Mouse (Mus musculus) forebrain, embryonic 14.5 days (tissue): Measurements from ENCODE around the gene Slc9b2. TPM values are rescaled to one million over a fixed set of nuclear protein-coding genes. Genes with fewer than 3 reads are reported as not detected.

ENCODE experiments used
- ATAC-seq: fragments of 200-750 bp; cut with Nextera tagmentation; 2 replicates; pipeline ENCODE4 v1.8.0; 2017; ENCODE audit warnings: mild to moderate bottlenecking, moderate library complexity
- DNase-seq: peaks from one replicate; pipeline ENCODE4 v3.0.0-alpha.2; 2015; ENCODE audit warnings: low spot score
- H3K27ac ChIP-seq: fragments of 300-500 bp; sonication (generic); 2 replicates; pipeline ENCODE4 v1.5.1; 2014; ENCODE audit warnings: low read depth, mild to moderate bottlenecking, control low read depth, low read length, moderate library complexity
- H3K27me3 ChIP-seq: fragments of 300-500 bp; sonication (generic); replicated peaks from 2 replicates; pipeline ENCODE4 v1.6.1; 2014; ENCODE audit warnings: low read length, control low read depth, mixed read lengths; ENCODE audit not compliant: control insufficient read depth, insufficient read depth
- H3K36me3 ChIP-seq: fragments of 300-500 bp; sonication (generic); 2 replicates; pipeline ENCODE4 v1.6.1; 2014; ENCODE audit warnings: low read length, control low read depth; ENCODE audit not compliant: control insufficient read depth, insufficient read depth
- H3K4me1 ChIP-seq: fragments of 300-500 bp; sonication (generic); 2 replicates; pipeline ENCODE4 v1.6.1; 2014; ENCODE audit warnings: antibody characterized with exemption, low read length, control low read depth; ENCODE audit not compliant: control insufficient read depth, insufficient read depth
- H3K4me2 ChIP-seq: fragments of 300-500 bp; sonication (generic); 2 replicates; pipeline ENCODE4 v1.6.1; 2014; ENCODE audit warnings: mild to moderate bottlenecking, control low read depth, low read length
- H3K4me3 ChIP-seq: fragments of 300-500 bp; sonication (generic); 2 replicates; pipeline ENCODE4 v1.5.1; 2014; ENCODE audit warnings: low read depth, low read length, control low read depth
- H3K9ac ChIP-seq: fragments of 300-500 bp; sonication (generic); 2 replicates; pipeline ENCODE4 v1.6.1; 2014; ENCODE audit warnings: mild to moderate bottlenecking, low read length, control low read depth, moderate library complexity
- H3K9me3 ChIP-seq: fragments of 300-500 bp; sonication (generic); replicated peaks from 2 replicates; pipeline ENCODE4 v1.6.1; 2016; ENCODE audit warnings: low read length, control low read depth, mixed read lengths; ENCODE audit not compliant: control insufficient read depth
- WGBS: fragments of 180-500 bp; shearing (Covaris S2); extraction: QIAGEN DNeasy Blood & Tissue Kit; methylation state at CpG from one replicate; pipeline ENCODE4 v1.1.7; 2014; 5-methylcytosine and 5-hydroxymethylcytosine counted together
- polyA plus RNA-seq: library from polyadenylated mRNA; unstranded; fragments of >200 nt; fragmentation: Nextera tagmentation; extraction: Ambion mirVana; gene quantifications from 2 replicates; pipeline ENCODE4 v1.2.1, GENCODE M21; 2014

Gene Slc9b2
- polyA plus RNA-seq, 1 experiment from 2014 or later: 0.79 TPM

DNA sequence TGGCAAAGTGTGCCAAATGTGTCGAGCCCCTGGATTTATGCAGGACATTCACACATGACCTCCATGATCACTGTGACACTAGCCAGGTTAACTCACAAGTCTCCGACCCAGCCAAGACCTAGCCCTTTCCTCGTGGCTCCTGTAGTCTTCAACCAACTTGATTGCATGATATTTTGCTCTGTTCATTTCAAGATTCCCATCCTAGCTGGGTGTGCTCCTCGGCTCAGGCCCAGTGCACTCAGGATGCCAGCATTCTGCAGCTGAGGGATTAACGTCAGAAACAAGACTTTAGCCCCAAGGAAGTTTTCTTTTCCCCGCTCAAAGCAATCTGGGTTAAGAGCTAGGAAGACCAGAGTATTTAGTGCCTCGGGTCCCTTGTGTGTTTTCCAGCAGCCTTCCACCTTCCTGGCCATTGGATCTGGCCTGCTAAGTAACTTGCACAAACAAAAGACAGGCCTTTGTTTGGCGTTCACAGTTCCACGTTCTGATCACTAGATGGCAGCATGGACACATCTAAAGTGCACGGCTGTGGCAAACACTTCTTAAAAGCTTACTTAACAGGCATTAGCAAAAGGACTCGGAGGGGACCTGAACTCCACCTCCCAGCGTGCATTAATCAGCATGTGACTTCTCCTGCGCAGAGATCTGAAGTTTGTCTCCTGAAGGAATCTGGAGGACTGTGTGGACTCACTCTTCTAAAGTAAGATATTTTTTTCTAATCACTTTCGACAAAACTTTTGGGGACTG lies 26.7 kb upstream of the Slc9b2 start, which contains the start of gene Bdh2:
TSS of gene Bdh2 (plus strand) at position 553 of the 747 bp plus-strand sequence.
- ATAC-seq: peak; percentile 88
- H3K4me1 ChIP-seq: no peaks in the 10 kb centered on the region

DNA sequence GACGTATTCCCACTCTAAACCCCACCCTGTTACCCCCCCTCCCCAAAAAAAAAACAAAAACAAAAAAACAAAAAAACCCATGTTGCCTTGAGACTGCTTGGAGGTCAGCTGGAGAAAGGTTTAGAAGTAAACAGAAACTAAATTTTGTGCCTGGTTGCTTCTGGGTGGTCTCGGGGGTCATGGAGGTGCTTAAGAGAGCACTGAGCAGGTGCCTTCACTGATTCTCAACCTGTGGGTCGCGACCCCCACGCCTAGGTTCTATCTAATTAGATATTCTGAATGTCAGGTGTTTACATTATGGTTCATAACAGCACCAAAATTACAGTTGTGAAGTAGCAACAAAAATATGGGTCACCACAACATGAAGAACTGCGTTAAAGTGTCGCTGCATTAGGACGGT lies 25.8 kb upstream of the Slc9b2 start:
- no peaks in the 10 kb centered on the region for H3K9me3 ChIP-seq
- H3K4me3 ChIP-seq: no peak overlapping the region
- no peaks in the 10 kb centered on the region for H3K36me3 ChIP-seq
- H3K4me1 ChIP-seq: no peaks in the 10 kb centered on the region
- H3K27me3 ChIP-seq: no peaks in the 10 kb centered on the region
- H3K4me2 ChIP-seq: no peak overlapping the region
- DNase-seq (no peak), ATAC-seq (no peak)
- WGBS: 84% methylated on average over 8 of the region's 8 CpGs
- H3K27ac ChIP-seq: no peak overlapping the region
- H3K9ac ChIP-seq: no peak overlapping the region

More for the DNA sequence above, 26.7 kb upstream of the Slc9b2 start, which contains the start of gene Bdh2:
- H3K36me3 ChIP-seq: no peaks in the 10 kb centered on the region
- H3K27ac ChIP-seq: 0 out of 2 replicates have a peak within 1 kb of the TSS, but pooled peaks have one; percentile 27
- WGBS: 23% methylated on average over 14 of the region's 14 CpGs
- H3K27me3 ChIP-seq: no peaks in the 10 kb centered on the region
- H3K4me2 ChIP-seq: 0 out of 2 replicates have a peak within 1 kb of the TSS, but pooled peaks have one; percentile 14
- H3K4me3 ChIP-seq: no peak within 1 kb of the TSS
- no peak within 1 kb of the TSS for H3K9ac ChIP-seq
- H3K9me3 ChIP-seq: no peaks in the 10 kb centered on the region
- DNase-seq: peak; percentile 96

DNA sequence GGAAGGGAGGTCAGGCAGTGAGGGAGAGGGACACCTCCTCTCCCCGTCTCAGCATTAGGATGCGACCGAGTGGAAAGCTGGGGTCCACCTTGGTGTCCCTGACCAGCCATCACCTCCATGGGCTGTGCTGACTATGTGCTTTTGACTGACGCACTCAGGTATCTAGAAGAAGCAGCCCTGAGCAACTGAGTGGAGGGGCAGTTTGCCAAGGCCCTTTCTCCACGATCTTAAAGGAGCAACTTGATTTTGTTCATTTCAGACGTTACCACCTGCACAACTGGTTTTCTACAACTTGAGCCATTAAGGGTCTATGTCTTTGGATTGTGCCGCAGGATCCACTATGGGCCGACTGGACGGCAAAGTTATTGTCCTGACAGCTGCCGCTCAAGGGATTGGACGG lies 22.2 kb upstream of the Slc9b2 start:
- Histone ChIP-seq H3K27me3 (no peaks in the 10 kb centered on the region), H3K36me3 (no peaks in the 10 kb centered on the region), H3K9me3 (no peaks in the 10 kb centered on the region), H3K9ac (no peak overlapping the region), H3K27ac (no peak overlapping the region), H3K4me2 (no peak overlapping the region), H3K4me3 (no peak overlapping the region), H3K4me1 (no peaks in the 10 kb centered on the region)
- no peak for ATAC-seq
- no peak for DNase-seq
- 89% methylated on average over 11 of the region's 11 CpGs for WGBS

DNA sequence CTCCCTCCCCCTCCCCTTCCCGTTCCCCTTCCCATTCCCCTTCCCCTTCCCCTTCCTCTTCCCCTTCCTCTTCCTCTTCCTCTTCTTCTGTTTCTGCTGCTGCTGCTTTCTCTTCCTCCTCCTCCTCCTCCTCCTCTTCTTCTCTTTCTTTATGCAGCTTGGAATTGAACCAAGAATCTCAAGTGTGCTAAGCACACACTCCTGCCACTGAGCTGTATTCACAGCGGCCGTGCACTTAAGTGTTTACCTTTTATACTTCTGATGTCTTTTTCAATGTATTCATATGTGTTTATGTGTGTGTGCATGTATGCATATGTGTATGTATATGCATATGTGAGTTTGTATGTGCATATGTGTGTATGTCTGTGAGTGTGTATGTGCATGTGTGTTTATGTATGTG lies 21.7 kb upstream of the Slc9b2 start:
- Histone ChIP-seq H3K27ac (no peak overlapping the region), H3K4me3 (no peak overlapping the region), H3K9ac (no peak overlapping the region), H3K36me3 (no peaks in the 10 kb centered on the region), H3K27me3 (no peaks in the 10 kb centered on the region), H3K4me2 (no peak overlapping the region), H3K9me3 (no peaks in the 10 kb centered on the region), H3K4me1 (no peaks in the 10 kb centered on the region)
- DNase-seq (no peak), ATAC-seq (no peak)
- WGBS: 79% methylated on average over 3 of the region's 3 CpGs

DNA sequence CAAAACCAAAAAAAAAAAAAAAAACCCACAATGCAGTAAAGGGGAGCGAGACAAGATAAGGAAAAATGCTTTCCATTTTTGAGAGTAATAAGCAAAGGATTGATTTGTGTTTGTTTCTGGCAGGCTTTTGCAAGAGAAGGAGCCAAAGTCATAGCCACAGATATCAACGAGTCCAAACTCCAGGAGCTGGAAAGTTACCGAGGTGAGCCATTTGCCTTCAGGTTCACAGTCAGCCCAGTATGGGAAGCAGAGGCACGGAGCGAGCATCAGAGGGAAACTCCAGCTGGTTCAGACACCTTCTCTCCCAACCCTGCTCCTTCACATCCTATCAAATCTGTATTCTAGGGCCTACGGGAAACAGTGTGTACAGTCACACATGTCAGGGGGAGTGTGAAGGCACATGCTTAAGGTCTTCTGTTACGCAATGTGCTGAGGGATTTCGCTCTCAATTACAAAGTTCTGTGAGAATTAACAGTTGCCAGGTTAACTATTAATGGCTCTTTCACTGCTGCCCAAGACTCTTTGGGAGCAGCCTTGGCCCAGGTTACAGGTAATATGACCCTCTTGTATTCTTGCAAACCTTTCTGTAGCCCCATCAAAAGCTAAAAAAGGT lies 19.3 kb upstream of the Slc9b2 start:
- no peaks in the 10 kb centered on the region for H3K36me3 ChIP-seq
- ATAC-seq (no peak), DNase-seq (no peak)
- no peaks in the 10 kb centered on the region for H3K27me3 ChIP-seq
- H3K27ac ChIP-seq: no peak overlapping the region
- H3K9ac ChIP-seq: no peak overlapping the region
- H3K9me3 ChIP-seq: no peaks in the 10 kb centered on the region
- H3K4me1 ChIP-seq: no peaks in the 10 kb centered on the region
- 89% methylated on average over 8 of the region's 8 CpGs for WGBS
- H3K4me2 ChIP-seq: no peak overlapping the region
- H3K4me3 ChIP-seq: no peak overlapping the region

DNA sequence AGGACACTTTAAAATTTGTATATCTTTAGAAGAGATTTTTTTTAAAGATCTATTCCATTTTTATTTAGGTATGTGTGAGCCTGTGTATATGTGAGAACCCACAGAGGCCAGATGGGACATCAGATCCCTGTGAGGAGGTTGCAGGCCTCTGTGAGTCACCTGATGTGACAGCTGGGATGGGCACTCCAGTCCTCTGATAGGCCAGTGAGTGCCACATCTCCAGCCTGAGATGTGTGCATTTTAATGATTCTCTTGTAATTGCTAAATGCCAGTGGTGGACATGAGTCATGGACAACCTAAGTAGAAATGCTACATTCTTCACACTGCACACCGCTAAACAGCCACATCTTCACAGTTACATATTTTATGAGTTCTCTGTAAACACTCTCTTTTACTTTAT lies 18.4 kb upstream of the Slc9b2 start:
- 87% methylated on average over 1 of the region's 1 CpGs for WGBS
- no peaks in the 10 kb centered on the region for H3K9me3 ChIP-seq
- H3K9ac ChIP-seq: no peak overlapping the region
- H3K27ac ChIP-seq: no peak overlapping the region
- no peak overlapping the region for H3K4me2 ChIP-seq
- no peak overlapping the region for H3K4me3 ChIP-seq
- no peak for ATAC-seq
- no peak for DNase-seq
- no peaks in the 10 kb centered on the region for H3K4me1 ChIP-seq
- no peaks in the 10 kb centered on the region for H3K27me3 ChIP-seq
- no peaks in the 10 kb centered on the region for H3K36me3 ChIP-seq

DNA sequence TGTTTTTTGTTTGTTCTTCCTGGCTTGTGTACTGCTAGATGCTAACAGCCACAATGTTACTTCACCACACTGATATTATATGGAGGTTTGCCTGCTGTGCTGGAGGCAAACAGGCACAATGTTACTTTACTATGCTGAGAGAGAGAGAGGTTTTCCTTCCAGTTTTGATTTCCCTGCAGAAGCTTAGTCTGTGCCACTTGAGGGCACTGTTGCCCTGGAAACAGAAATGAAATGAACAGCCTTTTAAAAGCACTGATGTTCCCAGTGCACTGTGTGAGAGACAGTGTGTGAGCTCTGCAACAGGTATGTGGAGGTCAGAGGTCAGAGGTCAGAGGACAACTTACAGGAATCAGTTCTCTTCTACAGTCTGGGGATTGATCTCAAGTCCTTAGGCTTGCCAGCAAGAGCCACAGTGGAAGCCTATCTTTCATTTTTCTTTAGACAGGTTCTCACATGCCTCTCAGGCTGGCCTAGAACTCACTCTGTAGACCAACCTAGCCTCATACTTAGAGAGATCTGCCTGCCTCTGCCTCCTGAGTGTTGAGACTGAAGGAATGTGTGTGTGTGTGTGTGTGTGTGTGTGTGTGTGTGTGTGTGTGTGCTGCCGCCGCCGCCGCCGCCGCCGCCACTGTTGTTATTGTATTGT lies 17.1 kb upstream of the Slc9b2 start:
- 100% methylated on average over 7 of the region's 7 CpGs for WGBS
- peak; percentile 80 for ATAC-seq

DNA sequence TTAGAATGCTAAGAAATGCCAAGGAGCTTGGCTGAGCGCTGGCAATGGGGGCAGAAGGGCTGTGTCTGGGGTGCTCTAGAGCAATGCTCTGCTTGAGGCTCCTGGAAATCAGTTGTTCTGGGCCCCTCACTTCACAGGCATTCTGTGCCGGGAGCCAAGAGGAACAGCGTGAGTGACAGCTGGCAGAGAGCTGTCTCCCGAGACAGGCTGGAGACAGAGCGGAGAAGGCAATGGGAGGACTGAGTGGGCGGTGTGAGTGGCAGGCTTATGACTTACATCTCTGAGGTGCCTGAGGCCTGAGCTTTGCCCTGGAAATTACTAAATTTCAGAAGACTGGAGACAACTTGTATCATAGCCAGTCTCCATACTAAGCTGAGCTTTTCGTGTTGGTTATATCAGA lies 13.8 kb upstream of the Slc9b2 start:
- ATAC-seq: peak; percentile 58; the same call in 1 of the 2 replicates
- H3K4me2 ChIP-seq: no peak overlapping the region
- no peaks in the 10 kb centered on the region for H3K4me1 ChIP-seq
- no peak overlapping the region for H3K9ac ChIP-seq
- H3K36me3 ChIP-seq: no peaks in the 10 kb centered on the region
- H3K4me3 ChIP-seq: no peak overlapping the region
- no peaks in the 10 kb centered on the region for H3K9me3 ChIP-seq
- DNase-seq: peak; percentile 39
- H3K27ac ChIP-seq: no peak overlapping the region
- WGBS: 50% methylated on average over 7 of the region's 7 CpGs
- no peaks in the 10 kb centered on the region for H3K27me3 ChIP-seq

More for the DNA sequence above, 17.1 kb upstream of the Slc9b2 start:
- Histone ChIP-seq H3K9ac (no peak overlapping the region), H3K27ac (no peak overlapping the region), H3K4me2 (no peak overlapping the region), H3K9me3 (no peaks in the 10 kb centered on the region), H3K4me3 (no peak overlapping the region), H3K4me1 (no peaks in the 10 kb centered on the region), H3K27me3 (no peaks in the 10 kb centered on the region), H3K36me3 (no peaks in the 10 kb centered on the region)
- DNase-seq: peak; percentile 91

DNA sequence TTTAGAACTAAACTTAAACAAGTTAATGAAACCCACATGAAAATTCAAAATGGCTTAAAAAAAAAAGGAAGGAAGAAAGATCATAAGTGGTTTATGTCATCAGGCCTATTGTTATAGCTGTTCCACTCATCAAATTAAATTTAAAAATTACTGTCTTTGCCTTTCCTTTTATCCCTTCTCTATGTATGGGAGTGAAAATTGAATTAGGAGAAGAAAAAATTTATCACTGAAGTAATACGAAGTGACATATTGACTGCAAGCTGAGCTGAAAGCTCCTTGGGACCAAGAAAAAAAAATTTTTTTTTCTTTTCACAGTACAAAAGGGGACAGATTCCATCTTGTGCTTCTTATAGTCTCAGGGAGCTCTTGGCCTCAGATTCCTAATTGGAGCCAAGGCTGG lies 11.9 kb upstream of the Slc9b2 start:
- Histone ChIP-seq H3K36me3 (no peaks in the 10 kb centered on the region), H3K4me1 (no peaks in the 10 kb centered on the region), H3K27me3 (no peaks in the 10 kb centered on the region), H3K9ac (no peak overlapping the region), H3K27ac (no peak overlapping the region), H3K9me3 (no peaks in the 10 kb centered on the region), H3K4me3 (no peak overlapping the region), H3K4me2 (no peak overlapping the region)
- no peak for DNase-seq
- 85% methylated on average over 1 of the region's 1 CpGs for WGBS
- ATAC-seq: no peak
